Mouse (Mus musculus): ENCODE results near the gene Mark1.

DNA sequence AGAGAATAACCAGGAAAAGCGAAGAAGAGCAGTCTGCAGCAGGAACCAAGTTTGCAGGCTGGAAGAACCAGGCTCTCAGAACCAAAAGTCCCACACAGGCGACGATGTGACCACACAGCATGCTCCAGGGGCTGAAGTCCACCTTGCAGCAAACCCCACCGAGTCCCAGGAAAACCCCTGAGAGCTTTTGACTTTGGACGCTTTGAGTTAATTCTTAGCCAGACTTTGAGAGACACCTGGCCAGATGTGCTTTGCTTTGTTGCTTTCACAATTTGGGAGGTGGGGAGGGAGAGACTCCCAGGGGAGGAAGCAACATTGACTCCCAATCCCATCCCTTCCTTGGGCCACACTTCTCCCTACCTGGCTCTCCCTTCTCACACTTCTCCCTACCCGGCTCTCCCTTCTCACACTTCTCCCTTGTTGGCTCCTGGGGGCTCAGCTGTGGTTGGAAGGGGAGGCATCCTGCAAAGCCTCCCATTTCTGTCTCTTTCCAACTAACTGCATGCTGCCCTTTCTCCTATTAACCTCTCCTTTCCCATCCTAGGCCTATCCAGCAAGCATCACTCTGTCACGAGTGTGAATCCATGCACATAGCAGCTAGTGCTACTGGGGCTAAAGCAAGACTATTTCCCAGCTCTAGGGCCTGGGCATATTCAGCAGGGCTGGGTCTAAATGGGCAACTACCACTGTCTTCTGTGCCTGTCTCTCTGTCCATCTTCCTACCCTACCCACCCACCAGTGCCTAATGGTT, 127.1 kb downstream of the Mark1 start:
- TF ChIP-seq CTCF (IDR thresholded peaks at IDR 0.05; ENCODE audit: borderline replicate concordance, extremely low read depth, insufficient read depth, insufficient read length) (no peak), POLR2A (IDR thresholded peaks at IDR 0.05; ENCODE audit: borderline replicate concordance, extremely low read depth, insufficient read depth, insufficient read length, poor library complexity, severe bottlenecking) (no peak)
